Comparison of ENCODE assay signal across 10 mouse cellular contexts in the genomic region with DNA sequence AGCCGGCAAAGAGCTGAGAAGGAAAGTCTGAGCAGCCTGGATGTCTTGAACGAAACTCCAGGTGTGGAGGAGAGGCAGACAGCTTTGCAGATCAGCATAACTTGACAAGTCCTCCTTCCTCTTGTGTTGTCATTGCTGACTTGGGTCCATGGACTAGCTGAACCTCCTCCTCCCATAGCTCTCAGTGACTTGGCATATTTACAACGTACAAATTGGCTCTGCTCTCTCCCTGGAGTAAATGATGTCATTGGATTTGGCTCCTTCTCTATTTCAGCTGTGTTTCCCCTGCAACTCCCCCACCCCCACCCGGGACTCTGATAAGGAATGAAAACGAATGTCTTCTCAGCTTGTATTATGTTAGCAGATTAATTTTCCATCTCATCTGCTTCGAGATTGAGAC. TPM values are rescaled to one million over a fixed set of nuclear protein-coding genes. Genes with fewer than 3 reads are reported as not detected.
A peak's percentile ranks its signal among the peaks of the same experiment; 100 is the strongest.
DNase-seq lines count a peak whose midpoint lies in the region; ATAC-seq and TF ChIP-seq lines count a peak whose summit lies in the region.
"Had no signal": no experiment of that assay in that cellular context is flagged by ENCODE, and none has a peak within 500 bp of the region (broad histone marks: within the 10 kb centered on the region; RNA-seq: fewer than 3 reads in every experiment).

No protein-coding gene starts in this region.

- H3K4me2 ChIP-seq in forebrain, embryonic 14.5 days (ENCODE audit: low read length): no peak overlapping the region
- H3K4me2 ChIP-seq in forebrain, embryonic 11.5 days (ENCODE audit: low read depth, low read length, severe bottlenecking): no peak overlapping the region
- H3K4me2 ChIP-seq in intestine, postnatal 0 days (replicated peaks; ENCODE audit: low read depth): no peak overlapping the region

- no peak overlapping the region for H3K4me3 ChIP-seq in forebrain, embryonic 14.5 days (ENCODE audit: low read depth, low read length)
- no peak overlapping the region for H3K4me3 ChIP-seq in forebrain, embryonic 11.5 days (ENCODE audit: low read depth, low read length)
- H3K4me3 ChIP-seq in intestine, postnatal 0 days (ENCODE audit: low read depth, low read length): no peak overlapping the region

- no peaks in the 10 kb centered on the region for H3K27me3 ChIP-seq in forebrain, embryonic 14.5 days (replicated peaks; ENCODE audit: control insufficient read depth, insufficient read depth, low read length)
- H3K27me3 ChIP-seq in forebrain, embryonic 11.5 days (ENCODE audit: control insufficient read depth, insufficient read depth, low read length): no peaks in the 10 kb centered on the region
- no peaks in the 10 kb centered on the region for H3K27me3 ChIP-seq in intestine, postnatal 0 days (replicated peaks; ENCODE audit: control insufficient read depth, insufficient read depth, low read length)
- H3K27me3 ChIP-seq: CH12.LX had no signal

- DNase-seq in forebrain, embryonic 14.5 days (ENCODE audit: low spot score): peak; percentile 72
- DNase-seq in forebrain, embryonic 11.5 days (ENCODE audit: low spot score): no peak
- peak; percentile 16 for DNase-seq in ovary, postnatal 14 days (ENCODE audit: low spot score)
- no peak for DNase-seq in ovary, postnatal 10 days (ENCODE audit: low spot score)
- peak; percentile 44 to 68 for DNase-seq in heart, postnatal 14 days
- DNase-seq in skeletal muscle tissue, adult 2 months (ENCODE audit: low read depth, low spot score): peak; percentile 85
- no peak for DNase-seq in left cerebral cortex, adult 8-10 months (ENCODE audit: low spot score in 2 of 2)
- DNase-seq: right cerebral cortex, adult 18-20 months had no signal

- TF ChIP-seq CTCF in intestine, postnatal 0 days (IDR thresholded peaks at IDR 0.05; ENCODE audit: low read depth): no peak

- no peaks in the 10 kb centered on the region for H3K4me1 ChIP-seq in forebrain, embryonic 14.5 days (ENCODE audit: control insufficient read depth, insufficient read depth, low read length)
- no peaks in the 10 kb centered on the region for H3K4me1 ChIP-seq in forebrain, embryonic 11.5 days (replicated peaks; ENCODE audit: control insufficient read depth, insufficient read depth, low read length)
- H3K4me1 ChIP-seq in intestine, postnatal 0 days (replicated peaks; ENCODE audit: control insufficient read depth, insufficient read depth, low read length): no peaks in the 10 kb centered on the region; the same call in 1 of the 2 replicates

- 63% methylated on average over 6 of the region's 6 CpGs for WGBS in forebrain, embryonic 14.5 days
- WGBS in forebrain, embryonic 11.5 days: 84% methylated on average over 6 of the region's 6 CpGs
- WGBS in intestine, postnatal 0 days: 46% methylated on average over 6 of the region's 6 CpGs

- H3K36me3 ChIP-seq in forebrain, embryonic 14.5 days (ENCODE audit: control insufficient read depth, insufficient read depth, low read length): no peaks in the 10 kb centered on the region
- no peaks in the 10 kb centered on the region for H3K36me3 ChIP-seq in forebrain, embryonic 11.5 days (ENCODE audit: control insufficient read depth, insufficient read depth, low read length)
- no peaks in the 10 kb centered on the region for H3K36me3 ChIP-seq in intestine, postnatal 0 days (ENCODE audit: control insufficient read depth, insufficient read depth)

- intact Hi-C loops in heart, postnatal 14 days (cut with DNase I): no loop called here

- H3K9ac ChIP-seq in forebrain, embryonic 14.5 days (ENCODE audit: low read length): no peak overlapping the region
- no peak overlapping the region for H3K9ac ChIP-seq in forebrain, embryonic 11.5 days (ENCODE audit: low read length)
- no peak overlapping the region for H3K9ac ChIP-seq in intestine, postnatal 0 days (ENCODE audit: low read depth, low read length)

- peak; percentile 61; the same call in 1 of the 2 replicates for ATAC-seq in forebrain, embryonic 14.5 days
- ATAC-seq in forebrain, embryonic 11.5 days (replicated peaks; ENCODE audit: low FRiP score): no peak
- no peak for ATAC-seq in intestine, postnatal 0 days

- no peaks in the 10 kb centered on the region for H3K9me3 ChIP-seq in forebrain, embryonic 14.5 days (replicated peaks; ENCODE audit: control insufficient read depth, low read length)
- no peaks in the 10 kb centered on the region for H3K9me3 ChIP-seq in forebrain, embryonic 11.5 days (ENCODE audit: control insufficient read depth, low read length)
- H3K9me3 ChIP-seq in intestine, postnatal 0 days (ENCODE audit: control insufficient read depth): no peaks in the 10 kb centered on the region

- no peak overlapping the region for H3K27ac ChIP-seq in forebrain, embryonic 14.5 days (ENCODE audit: low read depth, low read length)
- no peak overlapping the region for H3K27ac ChIP-seq in forebrain, embryonic 11.5 days (ENCODE audit: low read depth, low read length)
- no peak overlapping the region for H3K27ac ChIP-seq in intestine, postnatal 0 days (ENCODE audit: low read depth, low read length)

RNA-seq across cellular contexts. Expression of a gene that starts 30.7 kb away (rescaled TPM):
- 22.5 and 34.9 TPM in 2 replicates for polyA plus RNA-seq in forebrain, embryonic 14.5 days (2014; fragmentation: Nextera tagmentation; extraction: Ambion mirVana)
- 110 and 120 TPM in 2 replicates for polyA plus RNA-seq in forebrain, embryonic 11.5 days (2014; fragmentation: Nextera tagmentation; extraction: Ambion mirVana)
- total RNA-seq in heart, postnatal 14 days (2021): 100 to 1,000 TPM; 225 to 254 TPM
- 10 to 100 TPM; 40.4 to 47.7 (median 47.3) TPM for total RNA-seq in left cerebral cortex, adult 8-10 months (2022)
- 38.3 and 43.1 TPM in 2 replicates for polyA plus RNA-seq in intestine, postnatal 0 days (2015; fragmentation: Nextera tagmentation; extraction: Ambion mirVana)

Comparison
In these comparisons a context has a peak if more than half of its experiments do, and no peak if none do; other contexts are left out.
1. DNase-seq: peak in forebrain, embryonic 14.5 days (single experiment), ovary, postnatal 14 days (single experiment), heart, postnatal 14 days (2 of 2) and skeletal muscle tissue, adult 2 months (single experiment); none in forebrain, embryonic 11.5 days (single experiment), ovary, postnatal 10 days (single experiment) and left cerebral cortex, adult 8-10 months (0 of 2).